Mouse (Mus musculus) brain, embryonic 14.5 days (tissue): ENCODE results near the gene Rreb1.

ENCODE experiments used
- CTCF ChIP-seq: fragments of 200-500 bp; IDR thresholded peaks from 2 replicates; pipeline ENCODE4 v1.5.1; 2012; ENCODE audit warnings: inconsistent platforms, mild to moderate bottlenecking, moderate library complexity, borderline replicate concordance; ENCODE audit not compliant: insufficient read depth, insufficient read length; ENCODE audit errors: extremely low read depth
- POLR2A ChIP-seq: fragments of 200-500 bp; IDR thresholded peaks from 2 replicates; pipeline ENCODE4 v1.6.1; 2012; ENCODE audit warnings: mild to moderate bottlenecking, inconsistent platforms, borderline replicate concordance; ENCODE audit not compliant: poor library complexity, insufficient read depth, insufficient read length, severe bottlenecking; ENCODE audit errors: extremely low read depth

GRCm38 (mm10) chr13:37912591-37913467 is 134.6 kb downstream of the Rreb1 start:
- TF ChIP-seq CTCF (no peak), POLR2A (no peak)
